Mouse (Mus musculus) Muller cell, postnatal 12 days (primary cell): ENCODE measurements around the gene Map2k2.
"Not testable (repeated sequence)": the region's sequence is repeated elsewhere in the genome, so short reads cannot be mapped to it uniquely, and the experiment has no call there.

Source experiments
- DNase-seq: peaks from one replicate; pipeline ENCODE4 v3.0.0-alpha.2; 2015; ENCODE audit errors: inconsistent ontology term

The Map2k2 gene

DNA sequence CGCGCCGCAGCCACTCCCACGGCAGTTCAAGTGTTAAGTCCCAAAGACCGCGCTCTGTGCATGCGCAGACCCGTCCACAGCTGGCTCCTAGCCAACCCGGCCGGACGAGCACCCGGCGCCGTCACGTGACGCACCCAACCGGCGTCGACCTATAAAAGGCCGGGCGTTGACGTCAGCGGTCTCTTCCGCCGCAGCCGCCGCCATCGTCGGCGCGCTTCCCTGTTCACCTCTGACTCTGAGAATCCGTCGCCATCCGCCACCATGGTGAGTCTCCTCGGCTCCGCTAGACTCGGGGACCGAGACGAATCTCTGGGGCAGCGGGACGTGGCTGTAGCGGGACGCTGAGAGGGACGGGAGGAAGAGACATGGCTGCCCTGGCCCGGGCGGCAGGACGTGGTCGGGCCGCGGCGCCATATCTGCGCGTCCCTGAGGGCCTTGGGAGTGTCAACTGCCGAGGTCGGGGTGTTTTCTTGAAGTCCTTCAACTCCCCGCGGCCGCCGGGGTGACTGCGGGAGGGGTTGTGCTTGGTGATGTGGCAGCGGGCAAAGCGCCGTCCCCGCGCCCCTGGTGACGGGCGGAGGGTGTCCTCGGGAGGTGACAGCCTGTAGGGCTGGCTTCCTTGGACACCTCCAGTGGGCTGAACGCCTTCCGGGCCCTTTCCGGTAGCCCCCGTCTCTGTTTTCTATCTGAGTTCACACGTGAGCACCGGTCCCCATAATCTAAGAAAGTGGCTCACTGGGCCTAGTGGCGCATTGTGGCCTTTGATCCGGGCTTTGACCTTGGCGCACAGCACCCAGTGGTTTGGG, 71.0 kb downstream of the Map2k2 start, which contains the start of gene Eef2:
Gene Eef2 (plus strand): TSS at position 166 of the 806 bp plus-strand sequence.
- DNase-seq: peak; percentile 98

DNA sequence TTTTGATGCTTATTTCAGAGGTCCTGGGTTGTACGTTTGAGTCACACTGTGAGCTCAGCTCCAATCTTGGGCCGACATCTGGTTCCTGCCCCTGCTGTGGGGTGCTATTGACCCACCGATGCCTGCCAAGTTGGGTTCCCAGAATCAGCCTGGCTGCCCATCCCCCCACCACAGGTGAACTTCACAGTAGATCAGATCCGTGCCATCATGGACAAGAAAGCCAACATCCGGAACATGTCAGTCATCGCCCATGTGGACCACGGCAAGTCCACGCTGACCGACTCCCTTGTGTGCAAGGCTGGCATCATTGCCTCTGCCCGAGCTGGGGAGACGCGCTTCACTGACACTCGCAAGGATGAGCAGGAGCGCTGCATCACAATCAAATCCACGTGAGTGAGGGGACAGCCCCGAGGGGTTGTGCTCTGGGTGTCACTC, 71.8 kb downstream of the Map2k2 start:
- no peak for DNase-seq

DNA sequence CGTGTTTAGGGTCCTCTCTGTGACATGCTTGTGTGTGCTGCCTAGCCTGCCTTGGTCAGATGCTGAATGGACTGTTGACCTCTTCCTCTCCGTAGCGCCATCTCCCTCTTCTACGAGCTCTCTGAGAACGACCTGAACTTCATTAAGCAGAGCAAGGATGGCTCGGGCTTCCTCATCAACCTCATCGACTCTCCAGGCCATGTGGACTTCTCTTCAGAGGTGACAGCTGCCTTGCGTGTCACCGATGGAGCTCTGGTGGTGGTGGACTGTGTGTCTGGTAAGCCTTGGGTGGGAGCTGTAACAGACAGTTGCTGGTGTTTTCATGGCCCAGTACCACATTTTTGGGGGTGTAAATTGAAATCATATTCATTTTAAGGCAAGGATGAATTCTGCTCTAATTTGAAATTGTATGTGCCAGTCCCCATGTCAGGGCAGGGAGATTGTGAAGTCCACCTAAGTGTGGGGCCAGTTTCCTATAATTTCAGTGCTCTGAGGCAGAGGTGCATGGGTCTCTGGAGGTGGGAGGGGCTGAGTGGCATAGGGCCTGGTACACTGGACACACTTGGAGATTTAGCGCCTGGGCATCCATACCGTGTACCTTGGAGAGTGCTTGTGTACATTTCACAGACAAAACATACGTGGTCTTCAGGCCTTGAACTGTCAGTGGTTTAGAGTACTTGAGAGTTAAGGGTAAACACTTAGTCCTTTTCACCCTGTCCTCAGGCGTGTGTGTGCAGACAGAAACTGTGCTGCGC, 72.4 kb downstream of the Map2k2 start:
- no peak for DNase-seq

DNA sequence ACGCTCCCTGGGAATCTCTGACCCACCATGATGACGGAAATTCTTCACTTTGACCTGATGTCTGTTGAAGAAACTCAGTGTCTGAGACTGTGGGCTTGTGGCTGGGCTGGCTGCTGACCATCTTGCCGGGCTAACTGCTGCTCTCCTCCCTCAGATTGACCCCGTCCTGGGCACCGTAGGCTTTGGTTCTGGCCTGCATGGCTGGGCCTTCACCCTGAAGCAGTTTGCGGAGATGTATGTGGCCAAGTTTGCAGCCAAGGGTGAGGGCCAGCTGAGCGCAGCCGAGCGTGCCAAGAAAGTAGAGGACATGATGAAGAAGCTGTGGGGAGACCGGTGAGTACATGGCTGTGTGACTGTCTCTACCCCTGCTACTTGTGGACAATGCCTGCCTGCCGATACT, 73.2 kb downstream of the Map2k2 start:
- DNase-seq: no peak

DNA sequence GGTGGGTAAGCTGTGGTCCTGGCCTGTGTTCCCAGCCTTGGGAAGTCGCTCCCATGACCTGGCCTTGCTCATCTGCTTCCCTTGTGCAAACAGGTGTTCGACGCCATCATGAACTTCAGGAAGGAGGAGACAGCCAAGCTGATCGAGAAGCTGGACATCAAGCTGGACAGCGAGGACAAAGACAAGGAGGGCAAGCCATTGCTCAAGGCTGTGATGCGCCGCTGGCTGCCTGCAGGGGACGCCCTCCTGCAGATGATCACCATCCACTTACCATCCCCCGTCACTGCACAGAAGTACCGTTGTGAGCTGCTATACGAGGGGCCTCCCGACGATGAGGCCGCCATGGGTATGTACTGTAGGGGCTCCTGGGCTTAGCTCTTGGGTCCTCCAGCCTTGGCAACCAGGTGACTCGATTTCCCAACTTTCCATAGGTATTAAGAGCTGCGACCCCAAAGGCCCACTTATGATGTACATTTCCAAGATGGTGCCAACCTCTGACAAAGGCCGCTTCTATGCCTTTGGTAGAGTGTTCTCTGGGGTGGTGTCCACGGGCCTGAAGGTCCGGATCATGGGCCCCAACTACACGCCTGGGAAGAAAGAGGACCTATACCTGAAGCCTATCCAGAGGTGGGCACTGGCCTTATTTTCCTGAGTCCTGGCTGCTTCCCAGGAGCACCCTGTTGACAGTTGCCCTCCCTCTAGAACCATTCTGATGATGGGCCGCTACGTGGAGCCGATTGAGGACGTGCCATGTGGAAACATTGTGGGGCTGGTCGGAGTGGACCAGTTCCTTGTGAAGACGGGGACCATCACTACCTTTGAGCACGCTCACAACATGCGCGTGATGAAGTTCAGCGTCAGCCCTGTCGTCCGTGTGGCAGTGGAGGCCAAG, 74.0 kb downstream of the Map2k2 start:
- no peak for DNase-seq

DNA sequence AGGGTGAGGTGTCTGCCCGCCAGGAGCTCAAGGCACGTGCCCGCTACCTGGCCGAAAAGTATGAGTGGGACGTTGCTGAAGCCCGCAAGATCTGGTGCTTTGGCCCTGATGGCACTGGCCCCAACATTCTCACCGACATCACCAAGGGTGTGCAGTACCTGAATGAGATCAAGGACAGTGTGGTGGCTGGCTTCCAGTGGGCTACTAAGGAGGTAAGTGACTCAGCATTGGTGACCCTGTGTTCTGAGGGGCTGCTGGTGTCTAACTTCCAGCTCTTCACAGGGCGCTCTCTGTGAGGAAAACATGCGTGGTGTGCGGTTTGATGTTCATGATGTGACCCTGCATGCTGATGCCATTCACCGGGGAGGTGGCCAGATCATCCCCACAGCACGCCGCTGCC, 75.2 kb downstream of the Map2k2 start:
- no peak for DNase-seq

DNA sequence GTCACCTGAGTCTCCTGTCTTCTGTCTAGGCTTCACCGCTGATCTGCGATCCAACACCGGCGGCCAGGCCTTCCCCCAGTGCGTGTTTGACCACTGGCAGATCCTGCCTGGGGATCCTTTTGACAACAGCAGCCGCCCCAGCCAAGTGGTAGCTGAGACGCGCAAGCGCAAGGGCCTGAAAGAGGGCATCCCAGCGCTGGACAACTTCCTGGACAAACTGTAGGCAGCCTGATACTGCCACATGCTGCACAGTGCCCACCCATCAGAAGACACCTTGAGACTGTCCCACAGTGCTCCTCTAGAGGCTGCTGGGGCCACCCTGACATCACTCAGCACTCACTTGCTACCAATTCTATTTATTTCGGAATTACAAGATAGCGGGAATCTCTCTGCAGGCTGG, 76.1 kb downstream of the Map2k2 start:
- DNase-seq: not testable (repeated sequence)

DNA sequence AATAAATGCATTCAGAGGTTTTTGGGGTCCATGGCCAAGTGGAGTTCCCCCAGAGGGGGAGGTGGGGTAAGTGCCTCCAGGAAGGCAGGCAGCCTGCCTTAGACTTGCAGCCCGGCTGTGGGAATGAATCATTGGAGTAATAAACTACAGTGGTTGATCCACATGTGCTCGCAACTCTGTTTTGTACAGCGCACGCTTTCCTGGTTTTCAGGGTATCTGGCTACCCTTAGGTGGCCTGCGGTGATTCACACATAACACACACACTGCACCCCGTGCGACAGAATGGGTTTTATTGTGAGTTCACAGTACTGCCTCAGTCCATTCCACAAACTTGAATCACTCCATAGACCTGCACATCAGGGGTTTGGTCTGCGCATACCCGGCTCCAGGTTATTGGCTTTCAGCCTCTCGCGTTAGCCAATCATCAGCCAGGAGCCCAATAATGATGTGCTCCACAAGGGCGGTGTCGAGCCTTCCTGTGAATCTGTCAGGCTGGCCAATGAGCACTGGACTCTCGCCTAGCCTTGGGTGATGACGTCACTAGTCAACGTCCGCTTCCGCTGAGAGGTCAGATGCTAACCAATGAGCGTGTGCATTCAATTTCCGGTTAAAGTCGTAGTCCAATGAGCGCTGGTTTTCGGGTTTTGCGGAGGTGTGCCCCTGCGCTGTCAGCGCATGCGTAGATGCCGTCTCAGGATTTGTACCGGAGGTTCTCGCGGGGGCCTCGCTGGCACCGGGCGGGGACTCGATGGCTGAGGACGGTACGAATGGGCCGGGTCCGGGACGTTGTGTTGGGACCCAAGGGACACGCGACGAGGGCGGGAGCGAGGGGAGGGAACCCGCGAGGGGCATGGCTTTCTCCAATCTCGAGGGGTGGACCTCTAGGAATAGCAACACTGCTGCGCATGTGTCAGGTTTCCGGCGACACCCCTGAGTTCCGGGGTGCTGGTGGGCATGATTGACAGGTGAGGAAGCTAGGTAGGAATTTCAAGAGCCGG, 76.9 kb downstream of the Map2k2 start, which contains the start of gene Dapk3:
Gene Dapk3 (plus strand): TSS at position 670 of the 998 bp plus-strand sequence.
- peak; percentile 98 for DNase-seq
